Mouse (Mus musculus): Measurements from ENCODE around the gene Micu2. TPM values are rescaled to one million over a fixed set of nuclear protein-coding genes. Genes with fewer than 3 reads are reported as not detected.
"Not testable (repeated sequence)": the region's sequence is repeated elsewhere in the genome, so short reads cannot be mapped to it uniquely, and the experiment has no call there.

The Micu2 gene
- polyA plus RNA-seq, 1 experiment from 2014 or later, result 82.6 TPM

DNA sequence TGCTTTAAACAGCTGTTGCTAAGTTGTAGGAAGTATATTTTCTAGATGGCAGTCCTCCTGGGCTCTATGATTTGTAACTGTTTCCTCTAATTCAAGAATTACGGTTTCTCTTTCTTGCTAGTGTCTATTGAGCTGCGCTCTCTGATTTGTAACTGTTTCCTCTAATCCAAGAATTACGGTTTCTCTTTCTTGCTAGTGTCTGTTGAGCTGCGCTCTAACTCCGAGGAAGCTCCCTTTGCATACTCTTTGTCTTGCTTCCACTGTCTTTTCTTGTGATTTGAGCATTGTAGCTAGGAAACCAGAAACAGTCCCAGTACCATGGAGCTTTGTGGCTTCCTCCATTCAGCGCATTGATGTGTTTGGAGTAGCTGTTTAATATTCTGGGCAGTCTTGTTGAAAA is 83.7 kb downstream of the Micu2 start:
- H3K4me3 ChIP-seq, result no peak overlapping the region
- H3K9ac ChIP-seq, result no peak overlapping the region
- no peaks in the 10 kb centered on the region for H3K27me3 ChIP-seq
- ATAC-seq (replicated peaks; ENCODE audit: insufficient number of reproducible peaks, insufficient read depth, low FRiP score, low read depth), result no peak
- no peak overlapping the region for H3K27ac ChIP-seq
- H3K9me3 ChIP-seq (replicated peaks), result no peaks in the 10 kb centered on the region
- no peak overlapping the region for H3K4me2 ChIP-seq
- peaks cover 2% of the 10 kb centered on the region; the same call in 1 of the 2 replicates for H3K4me1 ChIP-seq (replicated peaks)
- H3K36me3 ChIP-seq, result peaks cover 24% of the 10 kb centered on the region
- 78% methylated on average over 6 of the region's 6 CpGs for WGBS

GRCm38 (mm10) chr14:57912211-57913007 is 86.7 kb downstream of the Micu2 start:
- H3K27me3 ChIP-seq; H3K4me1 ChIP-seq (replicated peaks); ATAC-seq (replicated peaks; ENCODE audit: insufficient number of reproducible peaks, insufficient read depth, low FRiP score, low read depth); H3K4me2 ChIP-seq; H3K9ac ChIP-seq; H3K4me3 ChIP-seq; H3K27ac ChIP-seq; H3K9me3 ChIP-seq (replicated peaks): not testable (repeated sequence)
- peaks cover 15% of the 10 kb centered on the region for H3K36me3 ChIP-seq
- 36% methylated on average over 1 of the region's 1 CpGs for WGBS

- H3K4me2 ChIP-seq; H3K4me1 ChIP-seq (replicated peaks); H3K9me3 ChIP-seq (replicated peaks); H3K9ac ChIP-seq; ATAC-seq (replicated peaks; ENCODE audit: insufficient number of reproducible peaks, insufficient read depth, low FRiP score, low read depth); H3K27me3 ChIP-seq; H3K27ac ChIP-seq; H3K4me3 ChIP-seq: not testable (repeated sequence)
- peaks cover 11% of the 10 kb centered on the region; the same call in 1 of the 2 replicates for H3K36me3 ChIP-seq
Measured at GRCm38 (mm10) chr14:57911787-57912186, 87.3 kb downstream of the Micu2 start.

GRCm38 (mm10) chr14:57911316-57911715 is 87.7 kb downstream of the Micu2 start:
- peaks cover 2% of the 10 kb centered on the region; the same call in 1 of the 2 replicates for H3K4me1 ChIP-seq (replicated peaks)
- H3K27ac ChIP-seq, result no peak overlapping the region
- H3K9me3 ChIP-seq (replicated peaks), result no peaks in the 10 kb centered on the region
- H3K9ac ChIP-seq, result no peak overlapping the region
- WGBS, result 74% methylated on average over 4 of the region's 4 CpGs
- H3K4me3 ChIP-seq, result no peak overlapping the region
- ATAC-seq (replicated peaks; ENCODE audit: insufficient number of reproducible peaks, insufficient read depth, low FRiP score, low read depth), result no peak
- H3K4me2 ChIP-seq, result no peak overlapping the region
- peaks cover 11% of the 10 kb centered on the region; the same call in 1 of the 2 replicates for H3K36me3 ChIP-seq
- H3K27me3 ChIP-seq, result no peaks in the 10 kb centered on the region

DNA sequence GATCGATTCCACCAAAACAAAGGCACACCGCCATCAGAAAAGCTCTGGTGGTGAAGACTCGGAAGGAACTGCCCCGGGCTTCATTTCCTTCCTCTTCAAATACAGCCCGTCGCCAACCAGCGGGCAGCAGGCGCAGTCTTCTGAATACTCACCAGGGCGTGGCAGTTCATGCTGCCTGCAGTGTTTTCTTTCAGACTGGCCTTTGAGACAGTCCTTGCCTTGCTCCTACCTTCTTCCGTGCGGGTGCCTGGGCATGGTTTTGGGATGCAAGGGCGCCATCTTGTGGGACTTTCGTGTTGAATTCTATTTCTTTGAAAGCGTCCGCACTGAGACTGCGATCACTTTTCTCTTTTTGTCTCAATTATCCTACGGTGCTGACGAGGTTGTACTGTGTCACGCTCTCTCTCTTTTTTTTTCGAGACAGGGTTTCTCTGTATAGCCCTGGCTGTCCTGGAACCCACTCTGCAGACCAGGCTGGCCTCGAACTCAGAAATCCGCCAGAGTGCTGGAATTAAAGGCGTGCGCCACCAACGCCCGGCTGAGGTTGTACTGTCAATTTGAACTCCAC is 88.5 kb downstream of the Micu2 start:
- Histone ChIP-seq H3K27ac (peak overlapping the region; percentile 37; the same call in 1 of the 2 replicates), H3K27me3 (no peaks in the 10 kb centered on the region), H3K9ac (peak overlapping the region; percentile 59), H3K36me3 (0 out of 2 replicates have a peak, but pooled peaks cover 4% of the 10 kb centered on the region), H3K4me3 (peak overlapping the region; percentile 44), H3K4me1 (replicated peaks) (peaks cover 2% of the 10 kb centered on the region; the same call in 1 of the 2 replicates), H3K4me2 (peak overlapping the region; percentile 73), H3K9me3 (replicated peaks) (no peaks in the 10 kb centered on the region)
- 22% methylated on average over 26 of the region's 26 CpGs for WGBS
- ATAC-seq (replicated peaks; ENCODE audit: insufficient number of reproducible peaks, insufficient read depth, low FRiP score, low read depth), result peak; percentile 83

DNA sequence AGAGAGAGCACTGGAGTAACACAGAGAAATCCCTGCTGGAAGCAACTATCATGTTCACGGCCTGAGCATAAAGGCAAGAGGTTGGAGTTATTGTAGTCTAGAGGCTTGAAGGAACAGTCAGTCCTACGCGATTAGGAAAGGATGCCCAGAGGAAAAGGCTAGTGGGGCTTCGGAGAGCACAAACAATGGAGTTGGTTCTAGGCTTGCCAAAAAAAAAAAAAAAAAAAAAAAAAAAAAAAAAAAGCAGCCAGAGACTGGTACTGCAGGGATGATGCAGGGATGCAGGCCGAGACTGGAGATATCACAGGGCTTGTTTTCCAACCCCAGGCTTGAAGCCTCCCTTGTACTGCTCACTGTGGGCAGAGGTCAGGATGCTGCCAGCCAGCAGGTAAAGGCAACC is 89.8 kb downstream of the Micu2 start:
- H3K9ac ChIP-seq, result no peak overlapping the region
- WGBS, result 82% methylated on average over 5 of the region's 5 CpGs
- no peak for ATAC-seq (replicated peaks; ENCODE audit: insufficient number of reproducible peaks, insufficient read depth, low FRiP score, low read depth)
- H3K4me2 ChIP-seq, result no peak overlapping the region
- no peak overlapping the region for H3K27ac ChIP-seq
- no peak overlapping the region for H3K4me3 ChIP-seq
- H3K9me3 ChIP-seq (replicated peaks), result no peaks in the 10 kb centered on the region
- H3K27me3 ChIP-seq, result no peaks in the 10 kb centered on the region
- H3K4me1 ChIP-seq (replicated peaks), result peaks cover 2% of the 10 kb centered on the region; the same call in 1 of the 2 replicates
- no peaks in the 10 kb centered on the region for H3K36me3 ChIP-seq

DNA sequence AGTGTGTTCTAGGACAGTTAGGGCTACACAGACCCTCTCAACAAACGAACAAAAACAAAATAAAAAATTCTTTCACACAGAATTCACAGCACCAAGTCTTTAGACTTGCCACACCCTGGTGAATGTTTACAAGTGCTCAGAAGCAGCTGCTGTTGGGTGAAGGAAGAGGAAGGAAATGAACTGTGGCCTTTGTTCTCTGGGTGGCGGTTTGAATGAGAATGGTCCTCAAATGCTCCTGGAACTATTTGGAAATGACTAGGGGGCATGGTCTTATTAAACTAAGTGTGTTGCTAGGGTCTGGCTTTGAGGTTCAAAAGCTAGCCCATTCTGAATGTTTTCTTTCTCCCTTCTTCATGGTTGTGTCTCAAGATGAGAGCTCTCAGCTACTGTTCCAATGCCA is 90.6 kb downstream of the Micu2 start:
- Histone ChIP-seq H3K4me2 (no peak overlapping the region), H3K4me3 (no peak overlapping the region), H3K36me3 (no peaks in the 10 kb centered on the region), H3K9me3 (replicated peaks) (no peaks in the 10 kb centered on the region), H3K27ac (no peak overlapping the region), H3K4me1 (replicated peaks) (peaks cover 2% of the 10 kb centered on the region; the same call in 1 of the 2 replicates), H3K9ac (no peak overlapping the region), H3K27me3 (no peaks in the 10 kb centered on the region)
- no peak for ATAC-seq (replicated peaks; ENCODE audit: insufficient number of reproducible peaks, insufficient read depth, low FRiP score, low read depth)
- 71% methylated on average over 2 of the region's 2 CpGs for WGBS

DNA sequence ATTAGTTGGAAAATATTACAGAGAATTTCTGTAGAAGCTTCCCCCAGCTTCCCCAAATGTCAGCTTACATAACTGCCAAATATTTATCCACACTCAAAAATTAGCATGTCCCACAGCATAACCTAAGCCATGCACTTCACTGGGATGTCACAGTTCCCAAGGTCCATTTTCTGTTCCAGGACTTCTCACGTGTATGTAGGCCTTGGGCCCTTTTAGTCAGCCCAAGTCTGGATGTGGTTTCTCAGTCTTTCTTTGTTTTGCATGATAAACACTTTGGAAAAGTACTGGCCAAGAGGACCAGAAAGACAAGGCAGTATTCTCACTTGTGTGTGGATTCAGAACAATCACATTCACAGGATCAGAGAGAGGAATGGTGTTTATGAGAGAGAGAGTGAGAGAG is 97.1 kb downstream of the Micu2 start:
- Histone ChIP-seq H3K9ac (no peak overlapping the region), H3K27me3 (no peaks in the 10 kb centered on the region), H3K4me2 (no peak overlapping the region), H3K9me3 (replicated peaks) (no peaks in the 10 kb centered on the region), H3K4me1 (replicated peaks) (no peaks in the 10 kb centered on the region), H3K4me3 (no peak overlapping the region), H3K27ac (no peak overlapping the region), H3K36me3 (no peaks in the 10 kb centered on the region)
- 67% methylated on average over 1 of the region's 1 CpGs for WGBS
- no peak for ATAC-seq (replicated peaks; ENCODE audit: insufficient number of reproducible peaks, insufficient read depth, low FRiP score, low read depth)

DNA sequence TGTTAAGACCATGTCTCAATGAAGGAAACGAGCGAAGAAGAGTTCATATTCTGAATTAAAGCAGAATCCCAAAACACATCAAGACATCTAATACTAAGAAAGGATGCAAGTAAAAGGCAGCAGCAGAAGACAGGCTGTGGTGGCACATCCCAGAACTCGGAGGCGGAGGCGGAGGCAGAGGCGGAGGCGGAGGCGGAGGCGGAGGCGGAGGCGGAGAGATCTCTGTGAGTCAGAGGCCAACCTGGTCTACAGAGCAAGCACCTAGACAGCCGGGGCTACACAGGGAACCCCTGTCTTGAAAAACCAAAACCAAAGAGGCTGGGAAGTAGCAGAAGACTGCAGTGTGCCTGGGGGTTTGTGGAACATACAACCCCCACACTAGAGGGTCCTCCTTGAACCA is 102.2 kb downstream of the Micu2 start:
- Histone ChIP-seq H3K27me3 (no peaks in the 10 kb centered on the region), H3K9me3 (replicated peaks) (no peaks in the 10 kb centered on the region), H3K4me1 (replicated peaks) (peaks cover 6% of the 10 kb centered on the region; the same call in 1 of the 2 replicates), H3K36me3 (no peaks in the 10 kb centered on the region), H3K27ac (no peak overlapping the region), H3K4me3 (no peak overlapping the region), H3K9ac (no peak overlapping the region), H3K4me2 (no peak overlapping the region)
- 94% methylated on average over 12 of the region's 12 CpGs for WGBS
- no peak for ATAC-seq (replicated peaks; ENCODE audit: insufficient number of reproducible peaks, insufficient read depth, low FRiP score, low read depth)

GRCm38 (mm10) chr14:57896088-57896871 is 102.8 kb downstream of the Micu2 start:
- not testable (repeated sequence) for H3K9ac ChIP-seq; H3K4me1 ChIP-seq (replicated peaks); ATAC-seq (replicated peaks; ENCODE audit: insufficient number of reproducible peaks, insufficient read depth, low FRiP score, low read depth); H3K27me3 ChIP-seq; H3K4me3 ChIP-seq; H3K36me3 ChIP-seq; H3K9me3 ChIP-seq (replicated peaks); H3K27ac ChIP-seq; H3K4me2 ChIP-seq
- 46% methylated on average over 8 of the region's 8 CpGs for WGBS

DNA sequence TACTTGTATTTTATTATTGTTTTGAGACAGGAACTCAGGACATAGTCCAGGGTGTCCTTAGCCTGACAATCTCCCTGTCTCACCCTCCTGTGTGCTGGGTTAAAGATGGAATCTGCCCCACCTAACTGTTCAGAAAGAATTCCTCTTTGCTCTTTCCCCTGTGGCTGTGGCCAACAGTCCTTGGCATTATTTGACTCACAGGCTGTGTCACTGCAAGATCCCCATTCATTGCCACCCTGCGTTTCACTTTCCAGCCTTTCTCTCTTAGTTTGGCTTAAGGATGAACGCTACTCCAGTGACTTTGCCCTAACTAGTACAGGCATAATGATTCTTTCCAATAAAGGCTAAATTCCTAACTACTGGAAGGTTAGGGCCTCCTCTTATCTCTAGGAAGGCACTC is 104.7 kb downstream of the Micu2 start:
- Histone ChIP-seq H3K9me3 (replicated peaks) (no peaks in the 10 kb centered on the region), H3K27ac (no peak overlapping the region), H3K9ac (no peak overlapping the region), H3K4me2 (no peak overlapping the region), H3K4me3 (no peak overlapping the region), H3K27me3 (no peaks in the 10 kb centered on the region), H3K4me1 (replicated peaks) (peaks cover 6% of the 10 kb centered on the region; the same call in 1 of the 2 replicates), H3K36me3 (no peaks in the 10 kb centered on the region)
- no peak for ATAC-seq (replicated peaks; ENCODE audit: insufficient number of reproducible peaks, insufficient read depth, low FRiP score, low read depth)
- 79% methylated on average over 2 of the region's 2 CpGs for WGBS

Data from heart, embryonic 15.5 days (tissue).